Mouse (Mus musculus): ENCODE data around the gene 5730596B20Rik. TPM values are rescaled to one million over a fixed set of nuclear protein-coding genes. Genes with fewer than 3 reads are reported as not detected.

5730596B20Rik gene
- total RNA-seq, 1 experiment from 2014 or later: 0.63 TPM

GRCm38 (mm10) chr6:52200073-52200750, 22.9 kb downstream of the 5730596B20Rik start:
- peak; percentile 65 for DNase-seq

- DNase-seq: no peak
These were observed 23.5 kb downstream of the 5730596B20Rik start for GRCm38 (mm10) chr6:52200751-52201250.

- no peak for DNase-seq
These were observed 24.0 kb downstream of the 5730596B20Rik start for GRCm38 (mm10) chr6:52201269-52201668.

GRCm38 (mm10) chr6:52202362-52203120, 25.2 kb downstream of the 5730596B20Rik start:
- DNase-seq: no peak

GRCm38 (mm10) chr6:52203121-52203370, 25.7 kb downstream of the 5730596B20Rik start:
- no peak for DNase-seq

- peak; percentile 62 for DNase-seq
These were observed 26.2 kb downstream of the 5730596B20Rik start for GRCm38 (mm10) chr6:52203371-52204049.

- DNase-seq: peak; percentile 95
These were observed 26.9 kb downstream of the 5730596B20Rik start, which contains the start of gene Hoxa5 for GRCm38 (mm10) chr6:52204050-52204752. Gene Hoxa5 (minus strand): TSS chr6:52204587.

GRCm38 (mm10) chr6:52205221-52205620, 27.9 kb downstream of the 5730596B20Rik start:
- DNase-seq: no peak

- peak; percentile 32 for DNase-seq
These were observed 28.6 kb downstream of the 5730596B20Rik start for GRCm38 (mm10) chr6:52205638-52206621.

GRCm38 (mm10) chr6:52206882-52207683, 29.8 kb downstream of the 5730596B20Rik start:
- DNase-seq: no peak

- no peak for DNase-seq
These were observed 30.3 kb downstream of the 5730596B20Rik start for GRCm38 (mm10) chr6:52207684-52207976.

GRCm38 (mm10) chr6:52208072-52208867, 31.0 kb downstream of the 5730596B20Rik start, which contains the start of gene Hoxa6:
Gene Hoxa6 (minus strand): TSS chr6:52208722.
- DNase-seq: peak; percentile 85

- DNase-seq: no peak
These were observed 31.8 kb downstream of the 5730596B20Rik start for GRCm38 (mm10) chr6:52208868-52209684.

- peak; percentile 34 for DNase-seq
These were observed 32.4 kb downstream of the 5730596B20Rik start for GRCm38 (mm10) chr6:52209685-52210046.

GRCm38 (mm10) chr6:52211170-52211935, 34.1 kb downstream of the 5730596B20Rik start:
- DNase-seq: peak; percentile 92

- DNase-seq: peak; percentile 52
These were observed 34.7 kb downstream of the 5730596B20Rik start for GRCm38 (mm10) chr6:52211961-52212360.

GRCm38 (mm10) chr6:52212556-52213118, 35.3 kb downstream of the 5730596B20Rik start:
- peak; percentile 84 for DNase-seq
